Mouse (Mus musculus) large intestine, adult 2 months (tissue): Measurements from ENCODE around the gene Sgms1. TPM values are rescaled to one million over a fixed set of nuclear protein-coding genes. Genes with fewer than 3 reads are reported as not detected.
A peak's percentile ranks its signal among the peaks of the same experiment; 100 is the strongest.

Experiments used
- DNase-seq: peaks from one replicate; pipeline ENCODE4 v3.0.0-alpha.2; 2012; ENCODE audit warnings: low read depth, low spot score
- WGBS: fragments of 180-500 bp; shearing (Covaris S2); methylation state at CpG from one replicate; pipeline ENCODE4 v1.1.7; 2018; 5-methylcytosine and 5-hydroxymethylcytosine counted together
- polyA plus RNA-seq: library from polyadenylated mRNA; depleted of rRNA; stranded (reverse); fragments of >200 nt; gene quantifications from 2 replicates; pipeline ENCODE4 v1.2.3, GENCODE M21; 2012

Sgms1 gene
- polyA plus RNA-seq, 1 experiment, result 24.7 TPM

DNA sequence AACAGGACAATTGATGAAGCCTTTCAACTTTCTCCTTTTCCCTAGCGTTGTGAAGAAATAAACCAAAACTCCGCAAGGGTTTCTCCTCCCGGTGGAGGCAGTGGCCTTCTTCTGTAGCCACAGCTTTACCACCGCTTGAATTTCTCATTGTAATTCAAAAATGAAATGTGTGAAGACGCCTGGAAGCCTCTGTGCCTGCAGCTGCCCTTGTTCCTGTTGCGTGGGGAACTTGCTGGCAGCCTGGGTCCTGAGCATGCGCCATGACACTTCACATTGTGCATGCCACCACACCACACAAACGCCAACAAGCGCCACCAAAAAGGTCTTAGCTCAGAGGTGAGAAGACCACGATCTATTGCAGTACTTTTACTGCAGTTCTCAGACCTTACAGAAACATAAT lies 158.2 kb downstream of the Sgms1 start:
- WGBS, result 81% methylated on average over 10 of the region's 10 CpGs

DNA sequence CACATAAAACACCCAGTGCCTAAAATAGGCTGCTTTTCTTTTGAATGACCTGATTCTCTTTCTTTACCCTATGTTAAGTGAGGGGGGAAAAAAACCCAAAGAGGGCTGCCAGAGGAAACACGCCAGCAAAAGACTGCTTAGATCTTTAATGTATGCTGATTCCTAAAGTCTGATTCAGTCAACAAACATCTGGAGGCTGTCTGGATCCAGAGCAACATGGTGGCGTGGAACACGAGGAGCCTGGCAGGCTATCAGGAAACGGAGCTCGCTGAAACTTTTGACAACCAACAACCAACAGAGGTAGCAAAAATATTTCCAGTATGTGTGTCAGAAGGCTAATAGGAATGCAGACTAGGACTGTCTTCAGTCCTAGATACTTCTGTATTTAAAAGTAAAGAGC lies 158.7 kb downstream of the Sgms1 start:
- DNase-seq, result no peak
- WGBS, result 66% methylated on average over 5 of the region's 5 CpGs

More for the DNA sequence above, 158.2 kb downstream of the Sgms1 start:
- DNase-seq, result no peak

DNA sequence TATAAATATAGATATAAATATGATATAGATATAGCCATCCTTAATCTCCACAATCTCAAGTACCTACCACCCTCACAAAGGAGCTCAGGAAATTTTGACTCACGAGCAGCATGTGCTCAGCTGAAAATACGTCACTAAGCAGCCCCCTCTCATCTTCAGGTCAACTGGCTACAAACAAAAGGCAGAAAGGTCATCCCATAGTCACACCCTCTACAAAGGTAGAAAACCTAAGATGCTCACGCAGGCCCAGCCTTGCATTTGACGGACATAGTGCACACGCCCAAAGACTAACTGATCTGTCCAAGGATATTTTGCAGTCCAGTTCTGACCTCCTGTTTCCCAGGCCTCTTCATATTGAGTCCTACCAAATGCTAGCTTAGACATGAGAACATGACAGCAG lies 159.2 kb downstream of the Sgms1 start:
- 91% methylated on average over 5 of the region's 5 CpGs for WGBS
- DNase-seq, result no peak

DNA sequence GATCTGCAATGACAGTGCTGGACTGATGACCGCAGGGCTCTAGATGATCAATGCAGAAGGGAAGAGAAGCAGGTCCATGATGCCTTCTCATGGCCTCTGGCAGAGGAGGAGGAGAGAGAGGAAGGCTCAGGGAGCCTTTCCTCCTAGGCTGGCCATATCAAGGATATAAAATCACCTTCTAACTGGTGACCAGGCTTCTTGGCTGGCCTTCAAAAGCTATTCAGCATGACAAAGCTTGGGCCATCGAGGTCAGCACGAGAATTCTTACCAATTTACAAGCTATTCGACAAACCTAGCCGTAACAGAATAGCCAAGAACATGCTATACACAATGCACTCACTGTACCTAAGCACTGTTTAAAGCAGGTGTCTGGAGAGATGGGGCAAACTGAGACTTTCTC lies 159.7 kb downstream of the Sgms1 start:
- no peak for DNase-seq
- 80% methylated on average over 5 of the region's 5 CpGs for WGBS

DNA sequence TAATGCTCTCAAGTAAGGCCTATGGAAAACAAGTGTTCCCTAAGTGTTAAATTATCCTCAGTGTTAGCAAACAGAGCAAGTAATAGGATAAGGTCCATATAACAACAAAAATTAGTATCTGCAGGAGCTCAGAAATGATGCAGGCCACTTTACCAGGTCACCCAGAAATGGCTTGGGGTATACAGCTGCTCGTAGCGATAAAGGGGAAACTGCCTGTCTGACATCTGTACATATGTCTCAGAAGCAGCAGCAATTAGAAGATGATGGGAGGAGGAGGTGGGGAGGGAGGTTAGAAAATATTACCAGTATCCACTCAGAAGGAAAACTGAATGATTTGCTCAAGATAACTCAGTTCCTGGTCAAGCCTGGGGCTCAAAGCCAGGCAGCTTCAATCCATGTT lies 162.3 kb downstream of the Sgms1 start:
- WGBS, result 93% methylated on average over 2 of the region's 2 CpGs
- DNase-seq, result no peak

DNA sequence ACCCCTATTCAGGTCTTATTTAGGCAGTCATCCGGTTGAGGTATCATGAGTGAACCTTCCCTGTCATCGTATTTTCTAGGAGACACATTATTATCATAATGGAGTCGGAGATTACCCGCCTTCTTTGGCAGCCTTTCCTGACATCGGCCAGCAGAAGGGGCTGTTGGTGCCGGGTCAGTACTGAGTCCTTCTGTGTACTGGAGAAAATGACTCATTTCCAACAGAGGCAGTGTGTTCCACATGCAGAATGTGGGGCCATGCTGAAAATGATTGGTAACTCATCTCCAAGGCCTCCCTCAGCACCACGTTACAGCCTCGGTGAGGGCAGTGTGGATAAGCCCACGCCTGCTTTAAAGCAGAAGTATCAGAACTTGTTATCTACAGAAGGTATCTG lies 164.4 kb downstream of the Sgms1 start:
- DNase-seq, result no peak
- 70% methylated on average over 9 of the region's 9 CpGs for WGBS

DNA sequence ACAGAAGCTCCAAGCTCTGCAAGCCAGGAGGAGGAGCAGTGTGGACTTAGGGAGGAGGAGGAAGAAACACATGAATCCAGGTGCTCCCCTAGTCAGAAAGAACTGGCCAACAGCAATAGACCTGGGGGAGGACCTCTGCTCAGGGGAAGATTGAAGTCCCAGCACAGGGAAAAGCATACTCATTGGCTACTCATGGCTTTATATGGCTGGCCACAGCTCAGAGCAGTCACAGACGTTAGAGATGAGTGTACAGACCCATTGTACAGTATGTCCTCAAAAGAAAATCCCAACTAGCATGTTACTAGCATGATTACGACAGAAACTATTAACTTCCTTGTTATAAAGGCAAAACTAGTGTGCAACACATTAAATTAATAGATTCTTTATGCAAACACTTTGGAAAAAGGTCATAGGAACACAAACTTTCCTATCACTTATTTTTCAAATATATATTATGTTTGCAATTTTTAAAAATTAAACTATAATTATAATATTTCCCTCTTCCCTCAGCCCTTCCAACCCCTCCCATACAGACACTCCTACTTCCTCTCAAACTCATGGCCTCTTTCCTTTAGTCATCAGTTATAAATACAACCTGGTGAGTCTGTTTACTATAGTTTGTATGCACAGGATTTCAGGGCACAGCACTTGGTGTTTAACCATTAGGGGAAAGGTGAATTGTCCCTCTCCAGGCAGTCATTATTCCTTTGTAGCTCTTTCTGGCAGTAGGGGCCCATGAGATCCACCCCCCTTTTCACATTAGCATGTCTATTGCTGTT lies 165.0 kb downstream of the Sgms1 start:
- WGBS, result 67% methylated on average over 2 of the region's 2 CpGs
- no peak for DNase-seq

DNA sequence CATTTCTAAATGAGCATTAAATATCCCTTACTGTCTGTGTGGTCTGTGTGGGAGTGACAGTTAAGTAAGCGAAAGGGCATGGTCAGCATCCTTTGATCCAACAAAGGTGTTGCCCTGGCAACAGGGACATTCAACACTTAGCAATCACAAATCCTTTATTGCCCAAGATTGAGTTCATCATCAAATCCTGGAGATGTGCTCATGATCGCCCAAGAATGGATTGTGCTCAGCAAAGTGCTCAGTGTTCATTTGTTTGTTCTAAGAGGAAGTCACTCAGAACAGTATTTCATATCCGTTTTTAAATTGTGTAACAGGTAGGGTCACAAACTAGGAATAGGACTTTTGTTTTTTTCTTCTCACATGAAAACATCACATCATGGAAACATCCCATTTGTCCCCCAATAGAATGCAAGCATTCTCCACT lies 165.8 kb downstream of the Sgms1 start:
- 72% methylated on average over 3 of the region's 3 CpGs for WGBS
- no peak for DNase-seq

DNA sequence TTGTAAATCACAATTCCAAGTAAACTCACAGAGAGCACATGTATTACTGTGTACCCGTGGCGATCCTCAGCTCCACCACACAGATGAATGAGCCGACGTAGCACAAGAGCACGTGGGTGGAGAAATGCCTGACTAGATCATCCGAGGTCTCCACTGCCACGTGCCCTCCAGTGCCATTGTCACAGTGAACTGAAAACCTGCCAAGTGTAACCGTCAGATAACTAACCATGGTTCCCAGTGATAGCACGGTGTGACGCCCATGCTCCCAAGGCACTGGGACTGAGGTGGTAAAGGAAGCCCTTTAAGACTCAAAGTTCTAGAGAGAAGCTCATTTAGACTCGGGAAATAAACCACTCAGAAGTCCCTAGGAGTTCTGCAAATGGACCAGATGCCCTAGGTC lies 167.4 kb downstream of the Sgms1 start:
- DNase-seq, result no peak
- 95% methylated on average over 11 of the region's 11 CpGs for WGBS

DNA sequence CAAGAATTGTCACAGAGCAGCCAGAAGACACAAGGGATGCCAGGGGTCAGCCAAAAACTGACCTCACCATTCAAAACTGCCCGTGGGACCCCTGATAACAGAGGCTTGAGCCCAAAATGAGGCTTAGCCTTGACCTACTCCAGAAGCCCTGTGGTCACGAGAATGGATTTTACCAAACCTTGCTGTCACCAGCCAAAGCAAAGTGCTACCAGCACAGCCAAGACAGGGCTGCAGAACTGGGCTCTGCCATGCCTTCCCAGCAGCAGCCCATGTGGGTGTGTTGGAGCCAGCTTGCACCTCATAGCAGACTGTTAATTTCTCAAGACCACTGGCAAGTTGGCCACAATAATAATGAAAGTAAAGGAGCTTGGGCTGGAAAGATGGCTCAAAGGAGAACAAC lies 168.5 kb downstream of the Sgms1 start:
- DNase-seq, result no peak
- WGBS, result 69% methylated on average over 2 of the region's 2 CpGs

DNA sequence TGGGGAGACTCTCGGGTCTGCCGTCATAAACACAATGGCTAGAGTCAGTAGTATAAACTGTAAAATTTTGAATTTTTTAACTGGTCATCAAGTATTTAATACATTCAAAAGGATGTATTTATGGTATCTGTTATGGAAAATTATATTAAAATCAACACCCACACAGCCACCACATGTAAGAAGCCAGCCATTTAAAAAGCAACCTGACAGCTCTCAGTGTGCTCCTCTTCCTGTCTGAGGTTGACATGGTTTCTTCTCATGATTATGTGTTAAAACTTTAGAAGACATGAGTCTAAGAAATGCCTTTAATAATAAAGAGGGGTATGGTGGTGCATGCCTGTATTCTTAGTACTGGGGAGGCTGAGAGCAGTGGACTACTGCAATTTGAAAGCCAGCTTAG lies 172.8 kb downstream of the Sgms1 start:
- DNase-seq, result no peak

DNA sequence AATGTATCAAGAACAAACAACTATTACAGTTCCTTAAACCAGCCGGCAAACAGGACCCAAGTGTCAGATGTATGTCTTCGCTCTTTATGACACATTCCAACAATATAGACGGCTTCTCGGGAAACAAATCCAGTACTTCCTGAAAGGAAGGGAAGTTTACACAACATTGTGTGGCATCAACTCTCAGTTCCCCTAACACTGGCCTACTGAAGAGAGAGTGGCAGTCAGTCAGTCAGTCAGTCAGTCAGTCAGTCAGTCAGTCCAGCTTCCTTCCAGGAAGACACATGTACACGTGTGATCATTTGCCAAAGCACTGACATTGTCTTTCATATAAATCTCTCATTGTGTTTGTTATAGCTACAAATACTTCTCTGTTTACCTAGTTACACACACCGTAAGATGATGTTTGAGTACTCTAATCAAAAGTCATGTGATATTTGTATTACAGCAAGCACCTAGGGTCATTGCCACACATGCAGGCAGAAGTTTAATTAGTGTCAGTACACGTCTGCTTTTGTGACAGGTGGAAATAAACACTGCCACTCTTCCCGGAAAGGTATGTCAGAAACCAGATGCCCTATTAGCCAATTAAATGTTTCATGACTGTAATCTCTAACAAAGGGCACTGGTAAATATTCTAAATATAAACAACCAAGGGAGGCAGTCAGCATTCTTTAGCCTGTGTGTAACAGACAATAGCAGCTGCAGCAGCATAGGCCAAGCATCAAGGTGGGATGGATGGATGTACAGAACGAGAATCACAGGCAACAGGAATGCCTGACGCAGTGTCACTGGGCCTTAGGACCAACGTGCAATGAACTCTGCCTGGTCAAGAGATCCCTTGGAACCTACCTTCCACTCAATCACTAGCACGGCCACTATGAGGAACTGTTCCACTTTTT lies 174.4 kb downstream of the Sgms1 start:
- DNase-seq, result no peak
- WGBS, result 41% methylated on average over 12 of the region's 12 CpGs

More for the DNA sequence above, 172.8 kb downstream of the Sgms1 start:
- 97% methylated on average over 2 of the region's 2 CpGs for WGBS

DNA sequence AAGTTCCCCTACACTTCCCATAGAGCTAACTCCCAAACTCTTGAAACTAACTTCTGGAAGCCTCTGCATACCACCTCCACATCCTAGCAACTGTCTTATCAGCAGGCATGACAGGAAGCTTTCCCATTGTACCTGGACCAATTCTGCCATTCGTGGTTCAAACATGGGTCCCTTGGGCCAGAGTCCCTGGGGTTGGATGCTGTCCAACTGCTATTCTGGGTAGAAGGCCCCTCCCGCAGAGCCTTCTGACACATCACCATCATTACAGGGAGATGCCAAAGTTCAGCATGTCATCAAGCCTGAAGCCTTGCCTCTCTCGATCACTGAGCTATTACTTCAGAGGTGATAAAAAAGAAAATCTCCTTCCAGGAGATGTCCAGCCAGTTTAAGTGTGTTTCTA lies 175.9 kb downstream of the Sgms1 start:
- DNase-seq, result no peak
- 29% methylated on average over 3 of the region's 3 CpGs for WGBS

DNA sequence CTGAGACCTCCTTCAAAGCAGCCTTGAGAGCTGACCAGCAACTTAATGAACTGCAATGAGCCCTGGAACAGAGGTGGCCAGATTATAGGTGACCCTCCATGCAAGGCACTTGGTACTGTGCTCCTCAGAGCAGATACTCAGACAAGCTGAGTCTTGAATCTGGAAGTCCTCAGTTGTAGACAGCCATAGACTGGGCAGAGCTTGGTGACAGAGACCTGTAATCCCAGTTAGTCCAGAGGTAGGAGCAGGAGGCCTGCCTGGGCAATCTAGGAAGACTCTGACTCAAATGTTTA lies 178.3 kb downstream of the Sgms1 start:
- DNase-seq, result no peak

DNA sequence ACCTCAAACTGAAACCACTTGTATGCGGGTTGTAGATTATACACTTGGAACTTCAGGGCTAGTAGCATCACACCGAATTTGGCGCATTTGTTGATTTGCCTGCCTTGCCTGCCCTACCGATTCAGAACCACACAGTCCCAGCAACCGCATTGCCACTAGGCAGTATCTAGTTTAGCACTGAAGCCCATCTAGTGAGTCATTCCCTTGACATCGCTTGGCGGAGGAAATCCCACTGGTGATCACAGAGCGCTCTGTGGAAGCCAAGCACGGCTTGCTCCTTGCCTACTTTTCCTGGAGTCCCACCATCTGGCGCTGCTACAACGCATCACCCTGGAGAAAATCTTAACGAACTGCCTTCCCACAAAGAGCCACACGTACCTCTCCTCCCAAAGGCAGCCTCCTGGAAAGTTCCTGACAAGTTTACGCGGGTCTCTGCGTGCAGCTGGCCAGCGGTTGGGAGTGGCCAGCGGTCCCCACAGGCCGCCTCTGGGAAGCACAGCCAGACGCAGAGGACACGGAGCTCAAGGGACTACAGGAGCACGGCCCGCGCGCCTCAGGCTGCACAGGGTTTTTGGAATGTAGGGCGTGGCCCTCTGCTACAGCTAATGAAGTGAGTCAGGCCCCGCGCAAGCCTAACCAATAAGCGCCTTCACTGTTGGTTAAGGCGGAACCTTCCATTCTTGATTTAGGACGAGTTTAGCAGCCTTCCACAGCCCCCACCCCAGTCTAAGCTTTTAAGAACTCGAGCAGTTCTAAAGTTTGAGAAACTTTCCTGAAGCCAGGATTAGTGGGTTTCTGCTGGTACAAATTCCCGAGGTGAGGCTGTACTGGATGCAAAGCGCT lies 178.8 kb downstream of the Sgms1 start:
- WGBS, result 7% methylated on average over 34 of the region's 34 CpGs
- peak; percentile 59 for DNase-seq

DNA sequence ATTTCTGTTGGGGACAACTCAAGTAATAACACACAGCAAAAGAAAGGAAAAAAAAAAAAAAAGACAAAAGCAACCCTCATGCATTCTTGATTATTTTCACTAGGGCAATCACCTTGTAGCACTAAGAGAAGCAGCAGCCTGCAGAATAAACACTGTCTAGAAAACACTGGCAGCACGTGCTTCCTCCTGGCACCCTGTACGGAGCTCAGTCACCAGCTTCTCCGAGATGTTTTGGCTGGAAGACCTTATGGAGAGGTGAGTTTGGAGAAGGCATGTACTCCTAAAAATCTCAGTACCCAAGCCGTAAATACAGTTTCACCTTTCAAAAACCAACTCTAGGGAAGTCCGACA lies 179.4 kb downstream of the Sgms1 start:
- 22% methylated on average over 5 of the region's 5 CpGs for WGBS
- no peak for DNase-seq

DNA sequence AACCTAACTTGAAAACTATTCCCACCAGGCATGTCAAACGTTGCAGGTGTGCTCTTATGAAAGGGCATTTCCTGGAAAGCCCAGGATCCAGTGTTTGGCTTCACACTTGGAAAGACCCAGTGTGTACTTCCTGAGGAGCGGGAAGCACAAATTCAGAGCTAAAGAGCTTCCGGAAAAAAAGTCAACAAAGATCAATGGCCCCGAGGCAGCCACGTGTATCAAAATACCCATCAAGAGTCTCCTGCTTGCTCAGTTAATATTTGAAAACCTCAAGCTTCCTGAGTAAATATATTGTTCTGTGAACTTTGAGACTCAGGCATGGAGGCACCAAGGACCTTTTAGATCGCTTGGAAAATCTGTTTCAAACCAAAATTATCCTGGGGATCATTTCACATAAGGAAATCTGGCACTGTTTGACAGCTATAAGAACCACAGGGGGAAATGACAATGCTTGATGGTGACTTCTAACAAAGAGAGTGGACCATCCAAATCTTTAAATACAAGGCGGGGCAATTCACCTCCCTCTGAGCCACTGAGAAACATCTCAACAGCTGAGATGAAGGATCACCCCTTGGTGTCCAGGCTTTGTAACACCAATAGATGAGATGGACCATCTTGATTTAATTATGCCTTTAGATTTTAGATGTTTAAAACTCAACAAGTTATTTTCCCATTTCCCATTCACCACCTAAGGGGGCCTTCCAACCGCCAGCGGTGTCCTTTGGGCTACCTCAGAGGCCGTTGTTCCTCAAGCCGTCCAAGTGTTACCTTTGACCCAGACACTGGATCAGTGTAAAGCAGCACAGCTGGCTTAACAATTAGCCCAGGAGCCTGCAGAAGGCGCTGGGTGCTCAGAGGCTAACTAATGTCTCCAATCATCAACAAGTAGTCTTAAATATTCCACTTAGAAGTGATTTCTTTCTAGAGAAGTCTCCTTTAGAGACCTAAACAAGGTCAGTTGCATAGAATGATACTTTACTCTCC lies 187.1 kb downstream of the Sgms1 start:
- DNase-seq, result no peak
- 29% methylated on average over 12 of the region's 12 CpGs for WGBS

DNA sequence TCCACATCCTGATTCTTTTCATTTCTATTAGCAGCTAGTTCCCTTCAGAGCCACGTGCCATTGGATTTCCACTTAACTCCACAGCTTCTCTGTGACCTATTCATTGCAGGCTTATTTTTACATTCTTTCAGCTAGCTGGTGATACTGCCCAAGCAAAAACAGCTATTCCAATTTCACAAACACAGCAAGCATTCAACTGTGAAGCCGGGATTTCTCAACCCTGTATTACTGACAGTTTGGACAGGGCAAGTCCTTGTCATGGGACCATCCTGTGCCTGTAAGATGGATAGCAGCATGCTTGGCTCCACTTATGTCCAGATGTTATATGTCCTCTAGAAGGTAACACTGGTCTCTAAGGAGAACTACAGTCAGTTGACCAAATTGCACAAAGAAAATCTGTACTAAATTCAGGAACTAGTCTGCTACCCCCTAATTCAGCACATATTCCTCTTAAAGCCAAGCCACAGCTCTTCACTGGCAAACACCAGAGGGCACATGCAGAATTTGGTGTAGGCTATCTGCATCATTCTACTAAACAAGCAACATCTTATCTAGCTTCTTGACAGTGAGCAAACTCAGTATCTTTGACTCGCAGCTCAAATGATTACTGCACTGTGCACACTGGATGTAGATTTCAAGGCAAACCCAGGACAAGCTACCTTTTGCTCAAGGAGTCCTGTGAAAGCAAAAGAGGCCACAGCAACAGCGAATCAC lies 189.5 kb downstream of the Sgms1 start:
- WGBS, result 85% methylated on average over 4 of the region's 4 CpGs
- DNase-seq, result no peak

DNA sequence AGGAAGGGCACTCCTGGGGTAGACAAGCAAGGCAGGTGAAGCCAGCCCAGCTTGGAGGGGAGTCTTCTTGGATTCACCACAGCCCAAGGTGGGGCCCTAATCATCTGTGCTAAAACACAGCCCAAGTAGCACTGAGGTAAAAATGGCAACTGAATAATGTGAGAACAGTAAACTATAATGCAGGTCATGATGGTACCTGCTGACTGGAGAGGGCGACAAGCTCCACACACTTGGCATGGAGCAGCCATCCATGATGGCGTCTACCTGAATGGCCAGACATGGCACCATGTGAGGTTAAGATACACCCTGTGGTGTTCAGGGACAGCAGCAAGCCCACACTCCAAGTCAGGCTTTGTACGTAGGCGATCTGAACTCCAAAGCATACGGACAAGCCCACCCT lies 190.4 kb downstream of the Sgms1 start:
- DNase-seq, result no peak
- WGBS, result 96% methylated on average over 5 of the region's 5 CpGs
